Mouse (Mus musculus) erythroblast, embryonic 14.5 days (primary cell): ENCODE results near the gene Umad1.

Source experiments
- GATA1 ChIP-seq: IDR thresholded peaks from 2 replicates; pipeline ENCODE4 v1.6.1; 2012; ENCODE audit warnings: low read length, inconsistent platforms, mixed read lengths
- TAL1 ChIP-seq: IDR thresholded peaks from 3 replicates; pipeline ENCODE4 v1.6.1; 2012; ENCODE audit warnings: low read length, inconsistent platforms, mixed read lengths

DNA sequence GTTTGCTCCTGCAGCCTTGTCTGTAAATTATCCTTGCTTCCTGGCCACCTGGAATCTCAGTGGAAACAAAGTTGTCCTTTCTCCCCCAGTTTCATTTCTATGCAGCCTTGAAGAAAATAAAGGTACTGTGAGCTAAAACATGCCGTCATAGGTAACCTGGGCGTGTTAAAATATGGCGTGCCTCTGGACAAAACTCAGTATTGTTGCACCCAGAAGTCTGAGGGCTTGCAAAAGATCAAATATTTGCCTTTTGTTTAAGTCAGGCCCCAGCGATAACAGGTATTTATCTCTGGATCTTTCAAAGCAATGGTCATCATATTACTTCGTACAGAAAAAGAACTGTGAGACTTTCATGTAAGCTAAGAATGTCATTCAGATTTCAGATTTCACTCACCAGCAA is 206.9 kb downstream of the Umad1 start:
- no peak for TF ChIP-seq GATA1
- no peak for TF ChIP-seq TAL1
